In the genomic region with DNA sequence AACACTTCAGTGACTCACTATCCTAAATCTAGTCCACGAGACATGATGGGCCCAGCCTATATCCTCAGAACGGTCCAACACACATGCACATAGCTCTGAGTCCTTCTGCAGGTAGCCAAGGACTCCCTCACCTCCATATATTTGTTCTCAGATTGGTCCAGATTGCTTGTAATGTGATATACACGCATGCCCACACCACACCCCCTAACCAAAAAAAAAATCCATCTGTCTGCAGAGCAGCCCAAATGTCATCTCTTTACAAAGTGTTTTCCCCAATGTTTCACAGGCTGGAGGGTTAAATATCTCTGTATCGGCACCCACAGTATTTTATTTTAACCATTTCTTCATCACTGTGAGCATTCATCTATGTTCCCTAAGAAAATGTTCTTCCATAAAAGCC, we compare ENCODE assay signal across 21 mouse cellular contexts. TPM values are rescaled to one million over a fixed set of nuclear protein-coding genes. Genes with fewer than 3 reads are reported as not detected.
A peak's percentile ranks its signal among the peaks of the same experiment; 100 is the strongest.
DNase-seq lines count a peak whose midpoint lies in the region; ATAC-seq and TF ChIP-seq lines count a peak whose summit lies in the region.
"Had no signal": no experiment of that assay in that cellular context is flagged by ENCODE, and none has a peak within 500 bp of the region (broad histone marks: within the 10 kb centered on the region; RNA-seq: fewer than 3 reads in every experiment).

No protein-coding gene starts in this region.

- WGBS in forebrain, embryonic 16.5 days = 72% methylated on average over 4 of the region's 4 CpGs
- 83% methylated on average over 4 of the region's 4 CpGs for WGBS in forebrain, embryonic 13.5 days

- H3K4me2 ChIP-seq in forebrain, embryonic 16.5 days (ENCODE audit: low read length) = no peak overlapping the region
- H3K4me2 ChIP-seq in forebrain, embryonic 13.5 days = no peak overlapping the region
- H3K4me2 ChIP-seq: embryonic facial prominence, embryonic 12.5 days; heart, embryonic 11.5 days; heart, embryonic 15.5 days; hindbrain, embryonic 13.5 days had no signal

- H3K4me1 ChIP-seq in forebrain, embryonic 16.5 days (replicated peaks; ENCODE audit: control insufficient read depth, insufficient read depth, low read length) = peaks cover 26% of the 10 kb centered on the region
- H3K4me1 ChIP-seq in forebrain, embryonic 13.5 days = peaks cover 19% of the 10 kb centered on the region
- H3K4me1 ChIP-seq in cortical plate, adult 2 months (ENCODE audit: control insufficient read depth, insufficient read depth, low read length) = peaks cover 14% of the 10 kb centered on the region
- H3K4me1 ChIP-seq: embryonic facial prominence, embryonic 12.5 days had no signal

- no peak for ATAC-seq in forebrain, embryonic 16.5 days
- ATAC-seq in forebrain, embryonic 13.5 days = no peak
- ATAC-seq: activated CD4-positive, CD25-positive, alpha-beta regulatory T cell, adult 4 months; intestine, embryonic 16.5 days; Patski had no signal

- TF ChIP-seq POLR2A in cortical plate, adult 2 months (IDR thresholded peaks at IDR 0.05; ENCODE audit: extremely low read depth, insufficient read depth, low read length) = no peak

- DNase-seq in layer of hippocampus, adult 11-12 months (ENCODE audit: low spot score) = peak; percentile 44
- DNase-seq in layer of hippocampus, adult 9-10 months (ENCODE audit: low spot score) = no peak
- DNase-seq in brain, adult 2 months (ENCODE audit: low read depth, low spot score) = peak; percentile 52
- no peak for DNase-seq in ovary, postnatal 10 days (ENCODE audit: low spot score)
- DNase-seq: adrenal gland, postnatal 14 days; cerebellum, adult 8-10 months; cerebellum, postnatal 14 days; gastrocnemius, postnatal 14 days; heart, adult 2 months; heart, postnatal 14 days had no signal

- no peaks in the 10 kb centered on the region for H3K36me3 ChIP-seq in forebrain, embryonic 16.5 days (ENCODE audit: control insufficient read depth, insufficient read depth)
- H3K36me3 ChIP-seq in forebrain, embryonic 13.5 days (ENCODE audit: poor library complexity, severe bottlenecking) = no peaks in the 10 kb centered on the region
- H3K36me3 ChIP-seq: embryonic facial prominence, embryonic 12.5 days; heart, embryonic 15.5 days; hindbrain, embryonic 13.5 days had no signal

- no peak for TF ChIP-seq CTCF in cortical plate, adult 2 months (IDR thresholded peaks at IDR 0.05; ENCODE audit: extremely low read depth, insufficient read depth, low read length)

- no peak overlapping the region for H3K4me3 ChIP-seq in forebrain, embryonic 16.5 days (replicated peaks; ENCODE audit: low read length)
- no peak overlapping the region for H3K4me3 ChIP-seq in forebrain, embryonic 13.5 days
- H3K4me3 ChIP-seq in cortical plate, adult 2 months (ENCODE audit: insufficient read depth, low read length) = no peak overlapping the region
- H3K4me3 ChIP-seq: embryonic facial prominence, embryonic 12.5 days; heart, adult 2 months; heart, embryonic 15.5 days; hindbrain, embryonic 13.5 days had no signal

- H3K9ac ChIP-seq in forebrain, embryonic 16.5 days (replicated peaks; ENCODE audit: low read depth, low read length) = no peak overlapping the region
- no peak overlapping the region for H3K9ac ChIP-seq in forebrain, embryonic 13.5 days
- H3K9ac ChIP-seq: embryonic facial prominence, embryonic 12.5 days; heart, embryonic 15.5 days; hindbrain, embryonic 13.5 days had no signal

- peak overlapping the region; percentile 66 for H3K27ac ChIP-seq in forebrain, embryonic 16.5 days (ENCODE audit: low read length)
- no peak overlapping the region for H3K27ac ChIP-seq in forebrain, embryonic 13.5 days
- peak overlapping the region; percentile 42; the same call in 1 of the 2 replicates for H3K27ac ChIP-seq in cortical plate, adult 2 months (ENCODE audit: insufficient read depth, low read length)
- H3K27ac ChIP-seq: embryonic facial prominence, embryonic 12.5 days; heart, adult 2 months; heart, embryonic 15.5 days; hindbrain, embryonic 13.5 days had no signal

- H3K9me3 ChIP-seq in forebrain, embryonic 16.5 days (ENCODE audit: control insufficient read depth, low read length) = no peaks in the 10 kb centered on the region
- H3K9me3 ChIP-seq in forebrain, embryonic 13.5 days (replicated peaks) = no peaks in the 10 kb centered on the region
- H3K9me3 ChIP-seq: embryonic facial prominence, embryonic 12.5 days; heart, embryonic 15.5 days; hindbrain, embryonic 13.5 days had no signal

- no peaks in the 10 kb centered on the region for H3K27me3 ChIP-seq in forebrain, embryonic 16.5 days (replicated peaks; ENCODE audit: control insufficient read depth, insufficient read depth, low read length)
- H3K27me3 ChIP-seq in forebrain, embryonic 13.5 days = no peaks in the 10 kb centered on the region
- H3K27me3 ChIP-seq: CH12.LX; embryonic facial prominence, embryonic 12.5 days; heart, embryonic 15.5 days; hindbrain, embryonic 13.5 days; Patski had no signal

RNA-seq across cellular contexts. Expression of gene Dgki, which starts 58.5 kb away (rescaled TPM):
- polyA plus RNA-seq in forebrain, embryonic 16.5 days (2015; fragmentation: Nextera tagmentation; extraction: Ambion mirVana) = 9.6 and 10.5 TPM in 2 replicates
- 3.8 and 4.3 TPM in 2 replicates for polyA plus RNA-seq in forebrain, embryonic 13.5 days (2015; fragmentation: Nextera tagmentation; extraction: Ambion mirVana)
- polyA plus RNA-seq in cortical plate, adult 2 months (2012; rRNA removed) = 12.3 and 12.9 TPM in 2 replicates

Comparison
In these comparisons a context has a peak if more than half of its experiments do, and no peak if none do; other contexts are left out.
1. DNase-seq: peak in layer of hippocampus, adult 11-12 months (single experiment) and brain, adult 2 months (single experiment); none in layer of hippocampus, adult 9-10 months (single experiment) and ovary, postnatal 10 days (single experiment).